Mouse (Mus musculus): ENCODE results near the gene Dnm3. TPM values are rescaled to one million over a fixed set of nuclear protein-coding genes. Genes with fewer than 3 reads are reported as not detected.

Gene Dnm3
- polyA plus RNA-seq, 1 experiment from 2014 or later: 1.1 TPM

GRCm38 (mm10) chr1:162469752-162470280, 8.0 kb downstream of the Dnm3 start:
- Histone ChIP-seq H3K9ac (no peak overlapping the region), H3K4me1 (replicated peaks) (no peaks in the 10 kb centered on the region), H3K27me3 (replicated peaks) (no peaks in the 10 kb centered on the region), H3K27ac (ENCODE audit: poor library complexity, severe bottlenecking) (no peak overlapping the region), H3K4me3 (no peak overlapping the region), H3K4me2 (no peak overlapping the region), H3K36me3 (no peaks in the 10 kb centered on the region), H3K9me3 (replicated peaks) (no peaks in the 10 kb centered on the region)
- no peak for ATAC-seq (ENCODE audit: insufficient number of reproducible peaks, low FRiP score)
- WGBS: 57% methylated on average over 2 of the region's 2 CpGs

GRCm38 (mm10) chr1:162463676-162464075, 14.2 kb downstream of the Dnm3 start:
- ATAC-seq (ENCODE audit: insufficient number of reproducible peaks, low FRiP score): no peak

GRCm38 (mm10) chr1:162458711-162459110, 19.1 kb downstream of the Dnm3 start:
- WGBS: 75% methylated on average over 2 of the region's 2 CpGs
- Histone ChIP-seq H3K9ac (no peak overlapping the region), H3K27me3 (replicated peaks) (no peaks in the 10 kb centered on the region), H3K4me2 (no peak overlapping the region), H3K27ac (ENCODE audit: poor library complexity, severe bottlenecking) (no peak overlapping the region), H3K4me3 (no peak overlapping the region), H3K9me3 (replicated peaks) (no peaks in the 10 kb centered on the region), H3K4me1 (replicated peaks) (no peaks in the 10 kb centered on the region), H3K36me3 (no peaks in the 10 kb centered on the region)
- no peak for ATAC-seq (ENCODE audit: insufficient number of reproducible peaks, low FRiP score)

More at GRCm38 (mm10) chr1:162463676-162464075, 14.2 kb downstream of the Dnm3 start:
- Histone ChIP-seq H3K4me1 (replicated peaks) (no peaks in the 10 kb centered on the region), H3K9ac (no peak overlapping the region), H3K9me3 (replicated peaks) (no peaks in the 10 kb centered on the region), H3K4me3 (no peak overlapping the region), H3K27ac (ENCODE audit: poor library complexity, severe bottlenecking) (no peak overlapping the region), H3K27me3 (replicated peaks) (no peaks in the 10 kb centered on the region), H3K4me2 (no peak overlapping the region), H3K36me3 (no peaks in the 10 kb centered on the region)
- 89% methylated on average over 8 of the region's 8 CpGs for WGBS

GRCm38 (mm10) chr1:162456861-162457260, 21.0 kb downstream of the Dnm3 start:
- no peaks in the 10 kb centered on the region for H3K4me1 ChIP-seq (replicated peaks)
- H3K27me3 ChIP-seq (replicated peaks): no peaks in the 10 kb centered on the region
- H3K4me2 ChIP-seq: no peak overlapping the region
- H3K9me3 ChIP-seq (replicated peaks): no peaks in the 10 kb centered on the region
- no peaks in the 10 kb centered on the region for H3K36me3 ChIP-seq
- no peak for ATAC-seq (ENCODE audit: insufficient number of reproducible peaks, low FRiP score)
- no peak overlapping the region for H3K27ac ChIP-seq (ENCODE audit: poor library complexity, severe bottlenecking)
- H3K9ac ChIP-seq: no peak overlapping the region
- WGBS: 89% methylated on average over 6 of the region's 6 CpGs
- H3K4me3 ChIP-seq: no peak overlapping the region

GRCm38 (mm10) chr1:162456406-162456805, 21.4 kb downstream of the Dnm3 start:
- H3K36me3 ChIP-seq: no peaks in the 10 kb centered on the region
- no peaks in the 10 kb centered on the region for H3K27me3 ChIP-seq (replicated peaks)
- H3K9ac ChIP-seq: no peak overlapping the region
- WGBS: 85% methylated on average over 4 of the region's 4 CpGs
- no peak overlapping the region for H3K27ac ChIP-seq (ENCODE audit: poor library complexity, severe bottlenecking)
- no peaks in the 10 kb centered on the region for H3K9me3 ChIP-seq (replicated peaks)
- no peak overlapping the region for H3K4me3 ChIP-seq
- H3K4me1 ChIP-seq (replicated peaks): no peaks in the 10 kb centered on the region
- H3K4me2 ChIP-seq: no peak overlapping the region
- no peak for ATAC-seq (ENCODE audit: insufficient number of reproducible peaks, low FRiP score)

GRCm38 (mm10) chr1:162453578-162453977, 24.3 kb downstream of the Dnm3 start:
- no peak overlapping the region for H3K27ac ChIP-seq (ENCODE audit: poor library complexity, severe bottlenecking)
- H3K4me2 ChIP-seq: no peak overlapping the region
- H3K9ac ChIP-seq: no peak overlapping the region
- ATAC-seq (ENCODE audit: insufficient number of reproducible peaks, low FRiP score): no peak
- 0 out of 2 replicates have a peak, but pooled peaks cover 3% of the 10 kb centered on the region for H3K4me1 ChIP-seq (replicated peaks)
- no peaks in the 10 kb centered on the region for H3K9me3 ChIP-seq (replicated peaks)
- no peaks in the 10 kb centered on the region for H3K27me3 ChIP-seq (replicated peaks)
- no peak overlapping the region for H3K4me3 ChIP-seq
- H3K36me3 ChIP-seq: no peaks in the 10 kb centered on the region
- WGBS: 44% methylated on average over 8 of the region's 8 CpGs

GRCm38 (mm10) chr1:162453030-162453429, 24.8 kb downstream of the Dnm3 start:
- H3K4me3 ChIP-seq: no peak overlapping the region
- H3K9me3 ChIP-seq (replicated peaks): no peaks in the 10 kb centered on the region
- H3K4me1 ChIP-seq (replicated peaks): 0 out of 2 replicates have a peak, but pooled peaks cover 3% of the 10 kb centered on the region
- H3K27ac ChIP-seq (ENCODE audit: poor library complexity, severe bottlenecking): no peak overlapping the region
- H3K9ac ChIP-seq: no peak overlapping the region
- WGBS: 65% methylated on average over 6 of the region's 6 CpGs
- H3K27me3 ChIP-seq (replicated peaks): no peaks in the 10 kb centered on the region
- no peaks in the 10 kb centered on the region for H3K36me3 ChIP-seq
- H3K4me2 ChIP-seq: no peak overlapping the region
- ATAC-seq (ENCODE audit: insufficient number of reproducible peaks, low FRiP score): no peak

GRCm38 (mm10) chr1:162449161-162449909, 28.5 kb downstream of the Dnm3 start:
- Histone ChIP-seq H3K27me3 (replicated peaks) (no peaks in the 10 kb centered on the region), H3K9ac (no peak overlapping the region), H3K4me1 (replicated peaks) (0 out of 2 replicates have a peak, but pooled peaks cover 3% of the 10 kb centered on the region), H3K27ac (ENCODE audit: poor library complexity, severe bottlenecking) (no peak overlapping the region), H3K36me3 (no peaks in the 10 kb centered on the region), H3K9me3 (replicated peaks) (no peaks in the 10 kb centered on the region), H3K4me2 (no peak overlapping the region), H3K4me3 (no peak overlapping the region)
- 41% methylated on average over 3 of the region's 3 CpGs for WGBS
- ATAC-seq (ENCODE audit: insufficient number of reproducible peaks, low FRiP score): no peak

GRCm38 (mm10) chr1:162444805-162445204, 33.0 kb downstream of the Dnm3 start:
- ATAC-seq (ENCODE audit: insufficient number of reproducible peaks, low FRiP score): no peak
- no peaks in the 10 kb centered on the region for H3K9me3 ChIP-seq (replicated peaks)
- H3K4me3 ChIP-seq: no peak overlapping the region
- H3K27ac ChIP-seq (ENCODE audit: poor library complexity, severe bottlenecking): no peak overlapping the region
- no peaks in the 10 kb centered on the region for H3K36me3 ChIP-seq
- 49% methylated on average over 8 of the region's 8 CpGs for WGBS
- H3K4me2 ChIP-seq: no peak overlapping the region
- no peak overlapping the region for H3K9ac ChIP-seq
- H3K4me1 ChIP-seq (replicated peaks): 0 out of 2 replicates have a peak, but pooled peaks cover 3% of the 10 kb centered on the region
- H3K27me3 ChIP-seq (replicated peaks): no peaks in the 10 kb centered on the region

GRCm38 (mm10) chr1:162439576-162439975, 38.3 kb downstream of the Dnm3 start:
- no peaks in the 10 kb centered on the region for H3K27me3 ChIP-seq (replicated peaks)
- H3K4me2 ChIP-seq: no peak overlapping the region
- H3K4me3 ChIP-seq: no peak overlapping the region
- no peaks in the 10 kb centered on the region for H3K9me3 ChIP-seq (replicated peaks)
- no peak overlapping the region for H3K9ac ChIP-seq
- H3K4me1 ChIP-seq (replicated peaks): no peaks in the 10 kb centered on the region
- H3K36me3 ChIP-seq: no peaks in the 10 kb centered on the region
- no peak for ATAC-seq (ENCODE audit: insufficient number of reproducible peaks, low FRiP score)
- no peak overlapping the region for H3K27ac ChIP-seq (ENCODE audit: poor library complexity, severe bottlenecking)

- Histone ChIP-seq H3K4me1 (replicated peaks) (0 out of 2 replicates have a peak, but pooled peaks cover 3% of the 10 kb centered on the region), H3K4me2 (no peak overlapping the region), H3K9me3 (replicated peaks) (no peaks in the 10 kb centered on the region), H3K27ac (ENCODE audit: poor library complexity, severe bottlenecking) (no peak overlapping the region), H3K27me3 (replicated peaks) (no peaks in the 10 kb centered on the region), H3K36me3 (no peaks in the 10 kb centered on the region), H3K4me3 (no peak overlapping the region), H3K9ac (no peak overlapping the region)
- no peak for ATAC-seq (ENCODE audit: insufficient number of reproducible peaks, low FRiP score)
- 79% methylated on average over 3 of the region's 3 CpGs for WGBS
These were observed 41.2 kb downstream of the Dnm3 start for GRCm38 (mm10) chr1:162436672-162437071.

Measured in heart, embryonic 12.5 days (tissue).